Mouse (Mus musculus): Measurements from ENCODE around the gene Akt1. TPM values are rescaled to one million over a fixed set of nuclear protein-coding genes. Genes with fewer than 3 reads are reported as not detected.

Akt1 gene
- polyA plus RNA-seq, 1 experiment from 2014 or later = 121 TPM

GRCm38 (mm10) chr12:112665445-112665844 is 9.2 kb downstream of the Akt1 start:
- H3K9ac ChIP-seq (ENCODE audit: low read depth, low read length) = peak overlapping the region; percentile 26; the same call in 1 of the 2 replicates
- H3K4me2 ChIP-seq (replicated peaks; ENCODE audit: low read depth) = peak overlapping the region; percentile 37
- H3K27ac ChIP-seq (ENCODE audit: low read depth, low read length) = peak overlapping the region; percentile 62
- peaks cover 79% of the 10 kb centered on the region for H3K36me3 ChIP-seq (ENCODE audit: control insufficient read depth, insufficient read depth)
- no peak for TF ChIP-seq CTCF (IDR thresholded peaks at IDR 0.05; ENCODE audit: low read depth)
- no peak for ATAC-seq
- WGBS = 21% methylated on average over 18 of the region's 18 CpGs
- no peaks in the 10 kb centered on the region for H3K27me3 ChIP-seq (replicated peaks; ENCODE audit: control insufficient read depth, insufficient read depth, low read length)
- H3K9me3 ChIP-seq (ENCODE audit: control insufficient read depth) = no peaks in the 10 kb centered on the region
- H3K4me1 ChIP-seq (replicated peaks; ENCODE audit: control insufficient read depth, insufficient read depth, low read length) = peaks cover 30% of the 10 kb centered on the region
- no peak overlapping the region for H3K4me3 ChIP-seq (ENCODE audit: low read depth, low read length)

GRCm38 (mm10) chr12:112664656-112665055 is 10.0 kb downstream of the Akt1 start:
- Histone ChIP-seq H3K4me3 (ENCODE audit: low read depth, low read length) (no peak overlapping the region), H3K4me2 (replicated peaks; ENCODE audit: low read depth) (no peak overlapping the region), H3K36me3 (ENCODE audit: control insufficient read depth, insufficient read depth) (peaks cover 73% of the 10 kb centered on the region), H3K27ac (ENCODE audit: low read depth, low read length) (no peak overlapping the region), H3K9ac (ENCODE audit: low read depth, low read length) (no peak overlapping the region), H3K27me3 (replicated peaks; ENCODE audit: control insufficient read depth, insufficient read depth, low read length) (no peaks in the 10 kb centered on the region), H3K4me1 (replicated peaks; ENCODE audit: control insufficient read depth, insufficient read depth, low read length) (peaks cover 32% of the 10 kb centered on the region), H3K9me3 (ENCODE audit: control insufficient read depth) (no peaks in the 10 kb centered on the region)
- no peak for TF ChIP-seq CTCF (IDR thresholded peaks at IDR 0.05; ENCODE audit: low read depth)
- ATAC-seq = no peak
- 35% methylated on average over 5 of the region's 5 CpGs for WGBS

GRCm38 (mm10) chr12:112664124-112664523 is 10.6 kb downstream of the Akt1 start:
- Histone ChIP-seq H3K9me3 (ENCODE audit: control insufficient read depth) (no peaks in the 10 kb centered on the region), H3K27ac (ENCODE audit: low read depth, low read length) (no peak overlapping the region), H3K4me3 (ENCODE audit: low read depth, low read length) (no peak overlapping the region), H3K36me3 (ENCODE audit: control insufficient read depth, insufficient read depth) (peaks cover 73% of the 10 kb centered on the region), H3K9ac (ENCODE audit: low read depth, low read length) (no peak overlapping the region), H3K4me1 (replicated peaks; ENCODE audit: control insufficient read depth, insufficient read depth, low read length) (peaks cover 28% of the 10 kb centered on the region), H3K4me2 (replicated peaks; ENCODE audit: low read depth) (no peak overlapping the region), H3K27me3 (replicated peaks; ENCODE audit: control insufficient read depth, insufficient read depth, low read length) (no peaks in the 10 kb centered on the region)
- no peak for ATAC-seq
- 46% methylated on average over 2 of the region's 2 CpGs for WGBS
- peak; percentile 32 for TF ChIP-seq CTCF (IDR thresholded peaks at IDR 0.05; ENCODE audit: low read depth)

GRCm38 (mm10) chr12:112663716-112664115 is 11.0 kb downstream of the Akt1 start:
- ATAC-seq = no peak
- Histone ChIP-seq H3K4me1 (replicated peaks; ENCODE audit: control insufficient read depth, insufficient read depth, low read length) (peaks cover 28% of the 10 kb centered on the region), H3K9me3 (ENCODE audit: control insufficient read depth) (no peaks in the 10 kb centered on the region), H3K27me3 (replicated peaks; ENCODE audit: control insufficient read depth, insufficient read depth, low read length) (no peaks in the 10 kb centered on the region), H3K4me3 (ENCODE audit: low read depth, low read length) (no peak overlapping the region), H3K36me3 (ENCODE audit: control insufficient read depth, insufficient read depth) (peaks cover 73% of the 10 kb centered on the region), H3K9ac (ENCODE audit: low read depth, low read length) (no peak overlapping the region), H3K27ac (ENCODE audit: low read depth, low read length) (no peak overlapping the region), H3K4me2 (replicated peaks; ENCODE audit: low read depth) (no peak overlapping the region)
- 87% methylated on average over 12 of the region's 12 CpGs for WGBS
- no peak for TF ChIP-seq CTCF (IDR thresholded peaks at IDR 0.05; ENCODE audit: low read depth)

GRCm38 (mm10) chr12:112663303-112663702 is 11.4 kb downstream of the Akt1 start:
- no peak for ATAC-seq

GRCm38 (mm10) chr12:112661851-112662250 is 12.8 kb downstream of the Akt1 start:
- peak overlapping the region; percentile 67; the same call in 1 of the 2 replicates for H3K27ac ChIP-seq (ENCODE audit: low read depth, low read length)
- no peak for ATAC-seq
- WGBS = 68% methylated on average over 9 of the region's 9 CpGs
- H3K4me2 ChIP-seq (replicated peaks; ENCODE audit: low read depth) = no peak overlapping the region
- no peaks in the 10 kb centered on the region for H3K9me3 ChIP-seq (ENCODE audit: control insufficient read depth)
- H3K4me1 ChIP-seq (replicated peaks; ENCODE audit: control insufficient read depth, insufficient read depth, low read length) = peaks cover 28% of the 10 kb centered on the region
- H3K27me3 ChIP-seq (replicated peaks; ENCODE audit: control insufficient read depth, insufficient read depth, low read length) = no peaks in the 10 kb centered on the region
- H3K9ac ChIP-seq (ENCODE audit: low read depth, low read length) = no peak overlapping the region
- TF ChIP-seq CTCF (IDR thresholded peaks at IDR 0.05; ENCODE audit: low read depth) = no peak
- H3K4me3 ChIP-seq (ENCODE audit: low read depth, low read length) = no peak overlapping the region
- H3K36me3 ChIP-seq (ENCODE audit: control insufficient read depth, insufficient read depth) = peaks cover 73% of the 10 kb centered on the region

More at GRCm38 (mm10) chr12:112663303-112663702, 11.4 kb downstream of the Akt1 start:
- no peak overlapping the region for H3K4me2 ChIP-seq (replicated peaks; ENCODE audit: low read depth)
- peaks cover 73% of the 10 kb centered on the region for H3K36me3 ChIP-seq (ENCODE audit: control insufficient read depth, insufficient read depth)
- peaks cover 28% of the 10 kb centered on the region for H3K4me1 ChIP-seq (replicated peaks; ENCODE audit: control insufficient read depth, insufficient read depth, low read length)
- H3K27ac ChIP-seq (ENCODE audit: low read depth, low read length) = no peak overlapping the region
- no peak for TF ChIP-seq CTCF (IDR thresholded peaks at IDR 0.05; ENCODE audit: low read depth)
- H3K9me3 ChIP-seq (ENCODE audit: control insufficient read depth) = no peaks in the 10 kb centered on the region
- H3K27me3 ChIP-seq (replicated peaks; ENCODE audit: control insufficient read depth, insufficient read depth, low read length) = no peaks in the 10 kb centered on the region
- no peak overlapping the region for H3K4me3 ChIP-seq (ENCODE audit: low read depth, low read length)
- WGBS = 86% methylated on average over 11 of the region's 11 CpGs
- no peak overlapping the region for H3K9ac ChIP-seq (ENCODE audit: low read depth, low read length)

GRCm38 (mm10) chr12:112661327-112661605 is 13.4 kb downstream of the Akt1 start:
- H3K27me3 ChIP-seq (replicated peaks; ENCODE audit: control insufficient read depth, insufficient read depth, low read length) = no peaks in the 10 kb centered on the region
- TF ChIP-seq CTCF (IDR thresholded peaks at IDR 0.05; ENCODE audit: low read depth) = no peak
- WGBS = 69% methylated on average over 3 of the region's 3 CpGs
- no peak overlapping the region for H3K9ac ChIP-seq (ENCODE audit: low read depth, low read length)
- peak overlapping the region; percentile 67 for H3K27ac ChIP-seq (ENCODE audit: low read depth, low read length)
- H3K4me2 ChIP-seq (replicated peaks; ENCODE audit: low read depth) = peak overlapping the region; percentile 25
- peaks cover 28% of the 10 kb centered on the region for H3K4me1 ChIP-seq (replicated peaks; ENCODE audit: control insufficient read depth, insufficient read depth, low read length)
- no peak overlapping the region for H3K4me3 ChIP-seq (ENCODE audit: low read depth, low read length)
- no peaks in the 10 kb centered on the region for H3K9me3 ChIP-seq (ENCODE audit: control insufficient read depth)
- H3K36me3 ChIP-seq (ENCODE audit: control insufficient read depth, insufficient read depth) = peaks cover 73% of the 10 kb centered on the region
- ATAC-seq = no peak
